Mouse (Mus musculus) E14TG2a.4 (cell line): ENCODE results near the gene Ppp2r5c.

Experiments used
- CTCF ChIP-seq: conservative IDR thresholded peaks from 2 replicates; pipeline ENCODE4 v1.5.1; 2014; ENCODE audit warnings: low read length
- POU5F1 ChIP-seq: IDR thresholded peaks from 2 replicates; pipeline ENCODE4 v1.6.1; 2014; ENCODE audit warnings: low read length, borderline replicate concordance

DNA sequence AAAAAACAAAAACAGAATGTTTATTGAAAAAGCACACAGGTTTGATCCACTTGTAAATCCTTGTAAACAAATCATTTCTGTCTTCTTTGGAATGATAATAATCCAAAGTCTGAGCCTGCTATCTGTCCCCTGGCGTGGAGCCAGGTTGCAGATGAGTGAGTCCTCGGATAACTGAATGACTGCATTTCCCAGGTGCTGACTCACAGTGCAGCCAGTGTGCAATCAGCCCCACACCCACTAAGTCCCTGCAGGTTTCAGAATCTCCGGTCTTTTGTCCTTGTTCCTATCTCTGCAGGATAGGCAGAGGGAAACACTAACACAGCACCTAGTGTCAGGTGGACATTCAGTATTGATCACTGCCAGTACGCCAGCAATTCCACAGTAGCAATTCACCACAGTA lies 152.9 kb downstream of the Ppp2r5c start:
- TF ChIP-seq CTCF (no peak), POU5F1 (no peak)
